Mouse (Mus musculus) brain, embryonic 14.5 days (tissue): ENCODE measurements around the gene Exoc7. TPM values are rescaled to one million over a fixed set of nuclear protein-coding genes. Genes with fewer than 3 reads are reported as not detected.

Experiments
- DNase-seq: peaks from one replicate; pipeline ENCODE4 v3.0.0-alpha.2; 2011; ENCODE audit warnings: low read depth
- CTCF ChIP-seq: fragments of 200-500 bp; IDR thresholded peaks from 2 replicates; pipeline ENCODE4 v1.5.1; 2012; ENCODE audit warnings: inconsistent platforms, mild to moderate bottlenecking, moderate library complexity, borderline replicate concordance; ENCODE audit not compliant: insufficient read depth, insufficient read length; ENCODE audit errors: extremely low read depth
- POLR2A ChIP-seq: fragments of 200-500 bp; IDR thresholded peaks from 2 replicates; pipeline ENCODE4 v1.6.1; 2012; ENCODE audit warnings: mild to moderate bottlenecking, inconsistent platforms, borderline replicate concordance; ENCODE audit not compliant: poor library complexity, insufficient read depth, insufficient read length, severe bottlenecking; ENCODE audit errors: extremely low read depth
- polyA plus RNA-seq: library from polyadenylated mRNA; depleted of rRNA; stranded (reverse); fragments of >200 nt; gene quantifications from 2 replicates; pipeline ENCODE4 v1.2.3, GENCODE M21; 2012

The Exoc7 gene
- polyA plus RNA-seq, 1 experiment = 112 TPM

DNA sequence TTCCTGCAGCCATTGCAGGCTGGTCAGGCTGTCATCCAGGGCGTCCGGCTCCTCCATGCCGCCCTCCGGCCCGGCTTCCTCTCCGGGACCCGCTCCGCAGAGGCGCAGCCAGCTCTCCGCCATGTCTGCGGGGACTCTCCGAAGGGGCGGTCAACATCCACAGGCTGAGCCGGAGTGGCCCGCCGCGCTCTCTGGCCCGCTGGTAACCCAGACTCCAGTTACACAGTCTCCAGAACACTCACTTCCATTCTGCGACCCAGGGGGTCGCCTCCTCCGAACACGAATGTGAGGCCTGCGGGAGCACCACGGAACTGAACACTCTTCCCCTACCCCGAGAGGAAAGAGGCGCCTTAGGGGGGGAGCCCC lies 27.4 kb upstream of the Exoc7 start:
- no peak for DNase-seq
- TF ChIP-seq POLR2A (no peak), CTCF (no peak)

DNA sequence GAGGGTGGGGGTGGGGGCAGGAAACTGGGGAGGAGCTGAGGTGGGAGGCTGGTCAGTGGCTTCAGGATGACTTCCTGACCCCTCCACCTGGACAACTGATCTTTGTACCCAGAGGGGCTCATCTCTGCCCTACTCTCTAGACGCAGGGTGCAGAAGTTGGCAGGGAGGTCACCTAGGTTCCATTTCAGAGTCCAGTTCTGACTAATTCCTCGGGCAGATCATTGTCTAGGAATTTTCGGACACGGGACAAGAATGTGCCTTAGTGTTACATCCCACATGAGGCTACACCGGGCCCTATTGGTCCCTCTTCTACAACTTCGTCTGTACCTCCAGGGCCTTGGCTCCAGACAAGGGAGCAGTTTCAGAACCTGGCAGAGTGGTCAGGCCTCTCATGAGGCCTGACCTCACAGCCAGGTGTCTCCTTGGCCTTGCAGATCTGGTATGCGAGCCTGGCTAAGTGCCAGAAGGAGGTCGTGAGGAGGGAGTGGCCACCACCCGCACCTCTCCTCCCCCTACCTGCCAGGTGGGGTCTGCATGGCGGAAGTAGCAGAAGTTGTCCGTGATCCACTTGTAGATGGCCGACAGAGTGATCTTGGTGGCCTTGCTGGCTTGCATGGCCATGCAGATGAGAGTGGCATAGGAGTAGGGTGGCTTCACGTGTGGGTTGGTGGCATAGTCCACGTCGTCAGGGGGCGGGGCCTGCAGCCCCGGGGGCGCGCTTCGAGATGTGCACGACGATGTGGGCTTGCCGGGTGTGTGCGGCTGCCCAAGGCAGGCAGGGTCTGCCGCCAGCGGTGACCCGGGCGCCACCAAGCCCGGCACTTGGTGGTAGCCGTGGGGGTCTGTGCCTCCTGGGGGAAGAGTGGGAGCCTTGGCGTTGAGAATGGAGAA lies 26.7 kb upstream of the Exoc7 start:
- no peak for TF ChIP-seq CTCF
- no peak for DNase-seq

GRCm38 (mm10) chr11:116332983-116333270 lies 25.9 kb upstream of the Exoc7 start:
- DNase-seq = no peak
- no peak for TF ChIP-seq CTCF
- no peak for TF ChIP-seq POLR2A

DNA sequence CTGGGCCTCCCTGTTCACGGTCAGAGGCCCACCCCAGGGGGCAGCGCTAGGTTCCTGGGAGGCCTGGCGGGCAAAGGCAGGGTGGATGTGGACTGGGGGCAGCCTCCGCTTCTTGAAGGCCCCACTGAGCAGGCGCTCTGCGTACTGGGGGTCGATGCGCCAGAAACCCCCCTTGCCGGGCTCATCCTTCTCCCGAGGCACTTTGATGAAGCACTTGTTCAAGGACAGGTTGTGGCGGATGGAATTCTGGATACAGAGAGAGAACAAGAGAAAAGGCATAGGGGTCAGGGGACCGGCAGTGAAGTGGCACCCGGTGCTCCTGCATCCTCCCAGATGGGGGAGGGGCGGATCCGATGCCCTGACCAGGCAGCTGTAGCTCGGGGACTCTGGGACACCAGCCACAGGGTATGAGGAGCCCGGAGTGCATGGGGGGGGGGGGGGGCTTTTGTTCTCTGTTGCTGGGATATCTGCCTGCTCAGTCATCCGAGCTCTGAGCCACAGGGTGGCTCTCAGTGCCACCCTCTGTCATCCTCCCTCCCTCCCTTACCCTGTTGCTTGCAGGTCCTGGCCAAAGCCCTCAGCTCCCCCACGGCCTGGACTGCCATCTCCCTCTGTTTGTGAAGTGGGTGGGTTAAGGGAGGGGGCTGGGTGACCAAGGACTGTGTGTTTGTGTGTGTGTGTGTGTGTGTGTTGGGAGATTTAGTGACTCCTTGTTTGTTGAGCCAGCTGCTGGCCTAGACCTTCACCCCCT lies 25.4 kb upstream of the Exoc7 start:
- peak; percentile 87 for DNase-seq
- TF ChIP-seq CTCF = no peak
- TF ChIP-seq POLR2A = no peak

DNA sequence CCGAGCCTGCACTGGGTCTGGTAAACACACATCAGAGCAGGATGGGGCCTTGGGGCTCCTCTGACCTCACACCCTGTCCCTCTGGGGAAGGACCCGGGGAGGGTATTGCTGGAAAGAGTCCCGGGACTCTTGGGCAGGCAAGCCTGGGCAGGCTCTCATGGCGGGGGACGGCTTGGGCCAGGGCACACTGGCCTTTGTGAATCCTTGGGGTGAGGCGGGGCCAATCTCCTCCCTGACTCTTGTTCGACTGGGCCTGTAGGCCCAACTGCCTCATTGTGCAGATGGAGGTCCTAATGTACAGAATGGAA lies 23.1 kb upstream of the Exoc7 start:
- TF ChIP-seq POLR2A (no peak), CTCF (no peak)
- peak; percentile 57 for DNase-seq

DNA sequence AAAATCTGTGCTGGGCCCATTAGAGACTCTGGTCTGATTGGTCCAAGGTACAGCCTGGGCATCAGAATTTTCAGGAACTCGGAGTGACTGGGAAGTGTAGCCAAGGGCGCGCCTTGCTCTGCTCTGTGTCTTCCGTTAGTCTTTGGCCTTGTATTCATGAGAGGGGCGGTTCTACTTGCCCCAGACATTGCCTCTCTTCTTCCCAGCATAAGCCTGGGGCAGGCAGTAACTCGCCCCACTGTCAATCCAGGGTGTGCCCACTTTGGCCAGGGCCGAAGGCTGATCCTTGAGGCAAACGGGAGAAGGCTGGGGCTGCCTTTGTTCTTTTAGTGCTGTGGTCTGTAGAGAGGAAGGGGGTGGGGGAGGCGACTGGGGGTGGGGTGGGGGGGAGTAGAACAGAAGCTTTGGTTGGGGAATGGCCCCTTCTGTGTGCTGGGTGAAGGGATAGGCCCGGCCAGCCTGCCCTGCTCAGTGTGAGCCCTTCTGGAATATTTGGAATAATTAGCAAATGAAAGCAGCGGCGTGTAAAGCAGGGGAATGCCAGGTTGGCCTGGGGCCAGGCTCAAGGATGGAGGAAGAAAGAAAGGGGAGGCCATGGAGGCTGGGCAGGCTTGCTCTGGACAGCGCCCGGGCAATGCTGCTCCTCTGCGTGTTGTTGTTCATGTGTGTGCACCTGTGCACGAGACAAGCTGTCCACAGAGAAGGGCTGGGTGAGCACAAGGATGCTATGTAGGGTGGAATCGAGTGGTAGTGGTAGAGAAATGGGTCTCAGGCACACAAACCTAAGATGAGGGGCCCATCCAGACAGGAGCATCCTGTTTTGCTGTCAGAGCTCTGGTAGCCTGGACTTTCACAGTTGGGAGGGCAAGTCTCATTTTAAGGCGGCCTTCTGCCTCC lies 22.5 kb upstream of the Exoc7 start:
- peak; percentile 94 for DNase-seq

GRCm38 (mm10) chr11:116326963-116327603 lies 20.1 kb upstream of the Exoc7 start:
- DNase-seq = no peak
- TF ChIP-seq CTCF (no peak), POLR2A (no peak)

More for the DNA sequence above, 22.5 kb upstream of the Exoc7 start:
- TF ChIP-seq POLR2A (no peak), CTCF (no peak)

DNA sequence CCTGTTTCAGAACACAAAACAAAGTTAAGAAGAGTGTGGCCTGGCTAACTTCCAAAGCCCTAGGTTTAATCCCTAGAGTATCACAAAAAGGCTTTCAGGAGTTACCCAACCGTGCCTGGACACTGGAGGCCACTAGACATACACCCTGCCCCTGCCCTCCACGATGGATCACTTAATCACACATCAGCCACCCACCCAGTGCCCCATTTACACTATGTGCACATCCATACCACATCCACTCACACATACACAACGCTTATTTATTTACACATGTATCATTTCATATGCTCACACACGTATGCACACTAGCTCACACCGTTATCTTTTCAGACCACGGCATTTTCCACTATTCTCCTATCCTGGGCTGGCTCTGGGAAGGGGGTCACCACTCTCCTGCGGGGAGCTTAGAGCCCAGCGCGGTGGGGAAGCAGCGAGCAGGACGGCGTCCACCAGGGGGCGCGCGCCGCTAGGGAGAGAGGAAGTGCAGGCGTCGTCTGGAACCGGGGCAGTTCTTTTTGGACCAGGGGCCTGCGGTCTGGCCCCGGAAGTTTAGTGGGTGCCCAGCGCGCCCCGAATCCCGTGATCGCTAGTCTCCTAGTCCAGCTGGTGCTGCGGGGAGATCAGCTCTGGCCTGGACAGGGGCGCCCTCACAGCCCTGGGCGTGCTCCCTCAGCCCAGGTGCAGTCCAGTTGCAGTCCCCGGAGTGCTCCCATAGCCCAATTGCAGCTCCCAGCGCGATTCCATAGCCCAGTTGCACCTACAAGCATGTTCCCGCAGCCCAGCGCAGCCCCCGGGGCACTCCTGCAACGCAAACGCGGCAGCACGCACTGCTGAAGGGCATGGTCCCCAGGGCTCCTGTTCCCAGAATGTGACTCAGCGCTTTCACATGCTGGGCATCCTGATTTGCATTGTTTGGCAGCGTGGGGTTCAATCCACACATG lies 12.0 kb upstream of the Exoc7 start:
- peak; percentile 84 for DNase-seq
- TF ChIP-seq CTCF (peak; percentile 93), POLR2A (no peak)

- peak; percentile 38 for DNase-seq
- TF ChIP-seq POLR2A (no peak), CTCF (no peak)
Observed at GRCm38 (mm10) chr11:116312359-116312758, 5.3 kb upstream of the Exoc7 start.

GRCm38 (mm10) chr11:116311169-116311568 lies 4.1 kb upstream of the Exoc7 start:
- TF ChIP-seq CTCF (no peak), POLR2A (no peak)
- peak; percentile 78 for DNase-seq
